Mouse (Mus musculus) myocyte (in vitro differentiated cells): ENCODE measurements at regions not wholly inside any gene's neighbourhood (a gene's known extent, or its start where the extent isn't known, plus 50 kb on each side); places are given as distances from the start of the nearest gene placed in this dataset.

Experiments used
- H3K27me3 ChIP-seq: one replicate; pipeline ENCODE4 v1.6.1; 2011; ENCODE audit not compliant: control insufficient read depth, insufficient read depth, insufficient read length
- H3K36me3 ChIP-seq: one replicate; pipeline ENCODE4 v1.6.1; 2011; ENCODE audit not compliant: control insufficient read depth, insufficient read depth
- H3K4me2 ChIP-seq: one replicate; pipeline ENCODE4 v1.6.1; 2011; ENCODE audit warnings: low read depth, control low read depth
- H3K4me3 ChIP-seq: one replicate; pipeline ENCODE4 v1.5.1; 2011; ENCODE audit warnings: mild to moderate bottlenecking, control low read depth, moderate library complexity
- H3K79me2 ChIP-seq: one replicate; pipeline ENCODE4 v1.6.1; 2011; ENCODE audit not compliant: control insufficient read depth, insufficient read depth
- H3ac ChIP-seq: one replicate; pipeline ENCODE4 v1.6.1; 2011; ENCODE audit not compliant: control insufficient read depth, insufficient read length
- CEBPB ChIP-seq: IDR thresholded peaks from 2 replicates; pipeline ENCODE4 v1.6.1; 2011; ENCODE audit warnings: mild to moderate bottlenecking, moderate library complexity; ENCODE audit not compliant: poor library complexity, insufficient read depth, severe bottlenecking
- E2F4 ChIP-seq: IDR thresholded peaks from one replicate; pipeline ENCODE4 v1.6.1; 2011; ENCODE audit warnings: mild to moderate bottlenecking, control low read depth, moderate library complexity; ENCODE audit not compliant: insufficient read depth
- MAX ChIP-seq: IDR thresholded peaks from one replicate; pipeline ENCODE4 v1.6.1; 2011; ENCODE audit warnings: low read depth, mild to moderate bottlenecking, control low read depth
- MYOD1 ChIP-seq, 3 experiments: IDR thresholded peaks; one replicate each; pipeline ENCODE4 v1.6.1; 2011; ENCODE audit warnings: control low read depth in 2 of 3, low read depth in 2 of 3, mild to moderate bottlenecking in 2 of 3, moderate library complexity in 1 of 3; ENCODE audit not compliant: insufficient read length in 2 of 3, control insufficient read depth in 1 of 3
- MYOG ChIP-seq, 3 experiments: IDR thresholded peaks; one replicate each; pipeline ENCODE4 v1.6.1; 2011; ENCODE audit warnings: control low read depth in 2 of 3, low read depth in 2 of 3, mild to moderate bottlenecking in 2 of 3; ENCODE audit not compliant: insufficient read length in 2 of 3, control insufficient read depth in 1 of 3, insufficient read depth in 1 of 3
- POLR2A ChIP-seq: IDR thresholded peaks from one replicate; pipeline ENCODE4 v1.6.1; 2011; ENCODE audit warnings: low read depth, mild to moderate bottlenecking, control low read depth, moderate library complexity; ENCODE audit not compliant: insufficient read length
- POLR2AphosphoS2 ChIP-seq: IDR thresholded peaks from one replicate; pipeline ENCODE4 v1.6.1; 2011; ENCODE audit warnings: low read depth, control low read depth; ENCODE audit not compliant: insufficient read length
- REST ChIP-seq: IDR thresholded peaks from one replicate; pipeline ENCODE4 v1.6.1; 2011; ENCODE audit warnings: mild to moderate bottlenecking, control low read depth, moderate library complexity; ENCODE audit not compliant: insufficient read depth, insufficient read length
- SRF ChIP-seq: IDR thresholded peaks from one replicate; pipeline ENCODE4 v1.6.1; 2011; ENCODE audit warnings: low read depth; ENCODE audit not compliant: control insufficient read depth, insufficient read length
- TCF12 ChIP-seq: IDR thresholded peaks from one replicate; pipeline ENCODE4 v1.6.1; 2011; ENCODE audit warnings: mild to moderate bottlenecking, control low read depth; ENCODE audit not compliant: poor library complexity, insufficient read depth, severe bottlenecking
- TCF3 ChIP-seq: IDR thresholded peaks from one replicate; pipeline ENCODE4 v1.6.1; 2011; ENCODE audit warnings: low read depth, control low read depth; ENCODE audit not compliant: insufficient read length
- USF1 ChIP-seq: IDR thresholded peaks from one replicate; pipeline ENCODE4 v1.6.1; 2011; ENCODE audit warnings: low read depth, mild to moderate bottlenecking, control low read depth, moderate library complexity

GRCm38 (mm10) chr14:64530541-64530940 is 426.5 kb downstream of the Prss52 start:
- TF ChIP-seq MAX (no peak), SRF (no peak), TCF3 (no peak), MYOG (IDR thresholded peaks at IDR 0.05; ENCODE audit: control insufficient read depth in 1 of 3, insufficient read depth in 1 of 3, insufficient read length in 2 of 3, low read depth in 2 of 3) (no peak), USF1 (no peak), REST (no peak), POLR2A (no peak), POLR2AphosphoS2 (no peak), TCF12 (no peak), E2F4 (no peak), CEBPB (no peak), MYOD1 (IDR thresholded peaks at IDR 0.05; ENCODE audit: control insufficient read depth in 1 of 3, insufficient read length in 2 of 3, low read depth in 2 of 3) (no peak)
- no peak overlapping the region for H3K4me3 ChIP-seq

GRCm38 (mm10) chr14:64531221-64531949 is 427.3 kb downstream of the Prss52 start:
- Histone ChIP-seq H3ac (no peak overlapping the region), H3K79me2 (no peaks in the 10 kb centered on the region), H3K4me3 (no peak overlapping the region), H3K4me2 (no peak overlapping the region), H3K36me3 (no peaks in the 10 kb centered on the region), H3K27me3 (peaks cover 42% of the 10 kb centered on the region)
- TF ChIP-seq SRF = no peak
- no peak for TF ChIP-seq USF1
- no peak for TF ChIP-seq E2F4
- TF ChIP-seq POLR2AphosphoS2 = no peak
- TF ChIP-seq CEBPB = no peak
- no peak for TF ChIP-seq POLR2A
- TF ChIP-seq MYOG (IDR thresholded peaks at IDR 0.05; ENCODE audit: control insufficient read depth in 1 of 3, insufficient read depth in 1 of 3, insufficient read length in 2 of 3, low read depth in 2 of 3) = no peak
- TF ChIP-seq TCF12 = no peak
- no peak for TF ChIP-seq MYOD1 (IDR thresholded peaks at IDR 0.05; ENCODE audit: control insufficient read depth in 1 of 3, insufficient read length in 2 of 3, low read depth in 2 of 3)
- TF ChIP-seq MAX = no peak
- no peak for TF ChIP-seq TCF3
- TF ChIP-seq REST = no peak

More at GRCm38 (mm10) chr14:64530541-64530940, 426.5 kb downstream of the Prss52 start:
- peaks cover 41% of the 10 kb centered on the region for H3K27me3 ChIP-seq
- no peaks in the 10 kb centered on the region for H3K36me3 ChIP-seq
- no peak overlapping the region for H3ac ChIP-seq
- H3K4me2 ChIP-seq = no peak overlapping the region
- no peaks in the 10 kb centered on the region for H3K79me2 ChIP-seq

- no peak overlapping the region for H3K4me3 ChIP-seq
- no peaks in the 10 kb centered on the region for H3K36me3 ChIP-seq
- H3K4me2 ChIP-seq = no peak overlapping the region
- no peak overlapping the region for H3ac ChIP-seq
- peaks cover 43% of the 10 kb centered on the region for H3K27me3 ChIP-seq
- TF ChIP-seq REST (no peak), MYOG (IDR thresholded peaks at IDR 0.05; ENCODE audit: control insufficient read depth in 1 of 3, insufficient read depth in 1 of 3, insufficient read length in 2 of 3, low read depth in 2 of 3) (no peak), E2F4 (no peak), POLR2A (no peak), USF1 (no peak)
- no peaks in the 10 kb centered on the region for H3K79me2 ChIP-seq
Observed at GRCm38 (mm10) chr14:64532351-64532750, 428.3 kb downstream of the Prss52 start.

GRCm38 (mm10) chr14:64533591-64534151 is 429.6 kb downstream of the Prss52 start:
- no peak for TF ChIP-seq E2F4
- TF ChIP-seq MYOG (IDR thresholded peaks at IDR 0.05; ENCODE audit: control insufficient read depth in 1 of 3, insufficient read depth in 1 of 3, insufficient read length in 2 of 3, low read depth in 2 of 3) = no peak
- H3K27me3 ChIP-seq = peaks cover 43% of the 10 kb centered on the region
- H3K4me2 ChIP-seq = no peak overlapping the region

GRCm38 (mm10) chr14:64534194-64534593 is 430.1 kb downstream of the Prss52 start:
- Histone ChIP-seq H3K27me3 (peaks cover 47% of the 10 kb centered on the region), H3K4me2 (no peak overlapping the region), H3ac (no peak overlapping the region), H3K36me3 (no peaks in the 10 kb centered on the region), H3K79me2 (no peaks in the 10 kb centered on the region), H3K4me3 (no peak overlapping the region)
- no peak for TF ChIP-seq MAX
- no peak for TF ChIP-seq REST
- no peak for TF ChIP-seq SRF
- no peak for TF ChIP-seq E2F4
- no peak for TF ChIP-seq TCF3
- TF ChIP-seq CEBPB = no peak
- no peak for TF ChIP-seq MYOD1 (IDR thresholded peaks at IDR 0.05; ENCODE audit: control insufficient read depth in 1 of 3, insufficient read length in 2 of 3, low read depth in 2 of 3)
- TF ChIP-seq MYOG (IDR thresholded peaks at IDR 0.05; ENCODE audit: control insufficient read depth in 1 of 3, insufficient read depth in 1 of 3, insufficient read length in 2 of 3, low read depth in 2 of 3) = no peak
- no peak for TF ChIP-seq POLR2AphosphoS2
- no peak for TF ChIP-seq POLR2A
- no peak for TF ChIP-seq USF1
- TF ChIP-seq TCF12 = no peak

More at GRCm38 (mm10) chr14:64533591-64534151, 429.6 kb downstream of the Prss52 start:
- Histone ChIP-seq H3K79me2 (no peaks in the 10 kb centered on the region), H3K36me3 (no peaks in the 10 kb centered on the region), H3ac (no peak overlapping the region), H3K4me3 (no peak overlapping the region)
